Mouse (Mus musculus): ENCODE data around the gene Hoxa3. TPM values are rescaled to one million over a fixed set of nuclear protein-coding genes. Genes with fewer than 3 reads are reported as not detected.

Hoxa3 gene
- polyA plus RNA-seq, 1 experiment from 2014 or later: 21.1 TPM

- Histone ChIP-seq H3K9ac (peak overlapping the region; percentile 99), H3K36me3 (peaks cover 6% of the 10 kb centered on the region; the same call in 1 of the 2 replicates), H3K9me3 (no peaks in the 10 kb centered on the region), H3K27ac (peak overlapping the region; percentile 100), H3K4me3 (peak overlapping the region; percentile 74), H3K4me1 (peaks cover 64% of the 10 kb centered on the region), H3K4me2 (replicated peaks) (peak overlapping the region; percentile 99), H3K27me3 (replicated peaks) (no peaks in the 10 kb centered on the region)
- under 1% methylated on average over 39 of the region's 39 CpGs for WGBS
- peak; percentile 10; the same call in 1 of the 2 replicates for ATAC-seq (ENCODE audit: low FRiP score, low read depth)
Measured at GRCm38 (mm10) chr6:52164051-52164625, 49.0 kb downstream of the Hoxa3 start.

- Histone ChIP-seq H3K4me1 (peaks cover 62% of the 10 kb centered on the region), H3K4me2 (replicated peaks) (peak overlapping the region; percentile 99), H3K36me3 (peaks cover 3% of the 10 kb centered on the region; the same call in 1 of the 2 replicates), H3K9ac (peak overlapping the region; percentile 99), H3K4me3 (peak overlapping the region; percentile 74), H3K27me3 (replicated peaks) (no peaks in the 10 kb centered on the region), H3K27ac (peak overlapping the region; percentile 100), H3K9me3 (no peaks in the 10 kb centered on the region)
- no peak for ATAC-seq (ENCODE audit: low FRiP score, low read depth)
- WGBS: 1% methylated on average over 17 of the region's 17 CpGs
Measured at GRCm38 (mm10) chr6:52163366-52164031, 49.6 kb downstream of the Hoxa3 start.

GRCm38 (mm10) chr6:52162611-52163365, 50.3 kb downstream of the Hoxa3 start:
- Histone ChIP-seq H3K36me3 (peaks cover 3% of the 10 kb centered on the region; the same call in 1 of the 2 replicates), H3K9ac (peak overlapping the region; percentile 99), H3K9me3 (no peaks in the 10 kb centered on the region), H3K27ac (peak overlapping the region; percentile 100), H3K4me3 (peak overlapping the region; percentile 74), H3K4me1 (peaks cover 57% of the 10 kb centered on the region), H3K4me2 (replicated peaks) (peak overlapping the region; percentile 99), H3K27me3 (replicated peaks) (no peaks in the 10 kb centered on the region)
- ATAC-seq (ENCODE audit: low FRiP score, low read depth): no peak
- WGBS: 2% methylated on average over 14 of the region's 14 CpGs

GRCm38 (mm10) chr6:52162093-52162380, 51.1 kb downstream of the Hoxa3 start:
- H3K4me2 ChIP-seq (replicated peaks): peak overlapping the region; percentile 99
- peak overlapping the region; percentile 25 for H3K4me3 ChIP-seq
- no peaks in the 10 kb centered on the region for H3K27me3 ChIP-seq (replicated peaks)
- peak overlapping the region; percentile 99 for H3K9ac ChIP-seq
- no peak for ATAC-seq (ENCODE audit: low FRiP score, low read depth)
- H3K9me3 ChIP-seq: no peaks in the 10 kb centered on the region
- 5% methylated on average over 1 of the region's 1 CpGs for WGBS
- H3K36me3 ChIP-seq: peaks cover 3% of the 10 kb centered on the region; the same call in 1 of the 2 replicates
- peak overlapping the region; percentile 66 for H3K27ac ChIP-seq
- H3K4me1 ChIP-seq: peaks cover 58% of the 10 kb centered on the region

GRCm38 (mm10) chr6:52161336-52162092, 51.6 kb downstream of the Hoxa3 start:
- peak overlapping the region; percentile 99 for H3K9ac ChIP-seq
- peak overlapping the region; percentile 99 for H3K4me2 ChIP-seq (replicated peaks)
- peak overlapping the region; percentile 98 for H3K27ac ChIP-seq
- H3K27me3 ChIP-seq (replicated peaks): no peaks in the 10 kb centered on the region
- no peaks in the 10 kb centered on the region for H3K9me3 ChIP-seq
- 2% methylated on average over 8 of the region's 8 CpGs for WGBS
- H3K4me3 ChIP-seq: peak overlapping the region; percentile 75
- ATAC-seq (ENCODE audit: low FRiP score, low read depth): no peak
- peaks cover 3% of the 10 kb centered on the region; the same call in 1 of the 2 replicates for H3K36me3 ChIP-seq
- peaks cover 57% of the 10 kb centered on the region for H3K4me1 ChIP-seq

- 1% methylated on average over 30 of the region's 30 CpGs for WGBS
- Histone ChIP-seq H3K4me3 (peak overlapping the region; percentile 75), H3K9me3 (no peaks in the 10 kb centered on the region), H3K4me1 (peaks cover 58% of the 10 kb centered on the region), H3K4me2 (replicated peaks) (peak overlapping the region; percentile 99), H3K27me3 (replicated peaks) (no peaks in the 10 kb centered on the region), H3K9ac (peak overlapping the region; percentile 89), H3K36me3 (peaks cover 3% of the 10 kb centered on the region; the same call in 1 of the 2 replicates), H3K27ac (peak overlapping the region; percentile 98)
- ATAC-seq (ENCODE audit: low FRiP score, low read depth): peak; percentile 48
Measured at GRCm38 (mm10) chr6:52160511-52161335, 52.4 kb downstream of the Hoxa3 start.

GRCm38 (mm10) chr6:52159979-52160378, 53.2 kb downstream of the Hoxa3 start:
- Histone ChIP-seq H3K4me1 (peaks cover 57% of the 10 kb centered on the region), H3K36me3 (peaks cover 3% of the 10 kb centered on the region; the same call in 1 of the 2 replicates), H3K27ac (peak overlapping the region; percentile 98), H3K27me3 (replicated peaks) (no peaks in the 10 kb centered on the region), H3K4me3 (peak overlapping the region; percentile 75), H3K9ac (peak overlapping the region; percentile 89), H3K9me3 (no peaks in the 10 kb centered on the region), H3K4me2 (replicated peaks) (peak overlapping the region; percentile 99)
- no peak for ATAC-seq (ENCODE audit: low FRiP score, low read depth)
- WGBS: 1% methylated on average over 9 of the region's 9 CpGs

GRCm38 (mm10) chr6:52159164-52159761, 53.9 kb downstream of the Hoxa3 start:
- H3K4me1 ChIP-seq: peaks cover 55% of the 10 kb centered on the region
- no peaks in the 10 kb centered on the region for H3K27me3 ChIP-seq (replicated peaks)
- H3K9ac ChIP-seq: peak overlapping the region; percentile 89
- H3K4me3 ChIP-seq: peak overlapping the region; percentile 75
- H3K27ac ChIP-seq: peak overlapping the region; percentile 98
- H3K9me3 ChIP-seq: no peaks in the 10 kb centered on the region
- peaks cover 3% of the 10 kb centered on the region; the same call in 1 of the 2 replicates for H3K36me3 ChIP-seq
- 1% methylated on average over 12 of the region's 12 CpGs for WGBS
- no peak for ATAC-seq (ENCODE audit: low FRiP score, low read depth)
- peak overlapping the region; percentile 99 for H3K4me2 ChIP-seq (replicated peaks)

GRCm38 (mm10) chr6:52158276-52159051, 54.7 kb downstream of the Hoxa3 start, which contains the start of gene Hoxa1:
Gene Hoxa1, minus strand, starts transcription at chr6:52158317.
- peaks cover 3% of the 10 kb centered on the region; the same call in 1 of the 2 replicates for H3K36me3 ChIP-seq
- no peaks in the 10 kb centered on the region for H3K27me3 ChIP-seq (replicated peaks)
- peak; percentile 82 for ATAC-seq (ENCODE audit: low FRiP score, low read depth)
- under 1% methylated on average over 55 of the region's 55 CpGs for WGBS
- H3K9ac ChIP-seq: peak within 1 kb of the TSS; percentile 89
- H3K27ac ChIP-seq: peak within 1 kb of the TSS; percentile 98
- H3K4me2 ChIP-seq (replicated peaks): peak within 1 kb of the TSS; percentile 99
- peaks cover 50% of the 10 kb centered on the region for H3K4me1 ChIP-seq
- H3K9me3 ChIP-seq: no peaks in the 10 kb centered on the region
- H3K4me3 ChIP-seq: peak within 1 kb of the TSS; percentile 75
